Mouse (Mus musculus): ENCODE data around the gene Taf5. TPM values are rescaled to one million over a fixed set of nuclear protein-coding genes. Genes with fewer than 3 reads are reported as not detected.

Gene Taf5
- polyA plus RNA-seq, 1 experiment from 2014 or later = 10.7 TPM

GRCm38 (mm10) chr19:47088226-47088625 lies 20.7 kb downstream of the Taf5 start:
- 84% methylated on average over 3 of the region's 3 CpGs for WGBS
- Histone ChIP-seq H3K36me3 (peaks cover 35% of the 10 kb centered on the region), H3K4me3 (no peak overlapping the region), H3K9me3 (replicated peaks) (no peaks in the 10 kb centered on the region), H3K4me1 (peaks cover 14% of the 10 kb centered on the region), H3K27me3 (no peaks in the 10 kb centered on the region), H3K9ac (no peak overlapping the region), H3K4me2 (replicated peaks) (no peak overlapping the region), H3K27ac (no peak overlapping the region)
- no peak for ATAC-seq (ENCODE audit: low FRiP score)

- Histone ChIP-seq H3K4me1 (peaks cover 14% of the 10 kb centered on the region), H3K36me3 (peaks cover 33% of the 10 kb centered on the region), H3K4me3 (peak overlapping the region; percentile 77), H3K27me3 (no peaks in the 10 kb centered on the region), H3K27ac (peak overlapping the region; percentile 84), H3K9ac (peak overlapping the region; percentile 97), H3K4me2 (replicated peaks) (peak overlapping the region; percentile 85), H3K9me3 (replicated peaks) (no peaks in the 10 kb centered on the region)
- ATAC-seq (ENCODE audit: low FRiP score) = peak; percentile 78
- WGBS = 2% methylated on average over 34 of the region's 36 CpGs
Observed at GRCm38 (mm10) chr19:47089718-47090525, 22.4 kb downstream of the Taf5 start.

GRCm38 (mm10) chr19:47090550-47091156 lies 23.1 kb downstream of the Taf5 start, which contains the start of the genes Usmg5 and Pdcd11:
Usmg5 (minus strand) TSS chr19:47090647.
Pdcd11 (plus strand) TSS chr19:47090768.
- peak within 1 kb of the TSS; percentile 84 for H3K27ac ChIP-seq
- peak; percentile 99 for ATAC-seq (ENCODE audit: low FRiP score)
- peak within 1 kb of the TSS; percentile 97 for H3K9ac ChIP-seq
- H3K4me1 ChIP-seq = peaks cover 14% of the 10 kb centered on the region
- no peaks in the 10 kb centered on the region for H3K27me3 ChIP-seq
- no peaks in the 10 kb centered on the region for H3K9me3 ChIP-seq (replicated peaks)
- H3K4me2 ChIP-seq (replicated peaks) = peak within 1 kb of the TSS; percentile 85
- under 1% methylated on average over 56 of the region's 56 CpGs for WGBS
- H3K4me3 ChIP-seq = peak within 1 kb of the TSS; percentile 77
- peaks cover 33% of the 10 kb centered on the region for H3K36me3 ChIP-seq

- Histone ChIP-seq H3K4me2 (replicated peaks) (no peak overlapping the region), H3K9ac (no peak overlapping the region), H3K27me3 (no peaks in the 10 kb centered on the region), H3K27ac (no peak overlapping the region), H3K4me1 (no peaks in the 10 kb centered on the region), H3K4me3 (no peak overlapping the region), H3K36me3 (peaks cover 97% of the 10 kb centered on the region), H3K9me3 (replicated peaks) (no peaks in the 10 kb centered on the region)
- ATAC-seq (ENCODE audit: low FRiP score) = no peak
- 93% methylated on average over 5 of the region's 5 CpGs for WGBS
Observed at GRCm38 (mm10) chr19:47101080-47101479, 33.5 kb downstream of the Taf5 start.

GRCm38 (mm10) chr19:47104641-47105271 lies 37.2 kb downstream of the Taf5 start:
- H3K4me3 ChIP-seq = no peak overlapping the region
- H3K27me3 ChIP-seq = no peaks in the 10 kb centered on the region
- no peak overlapping the region for H3K27ac ChIP-seq
- H3K9ac ChIP-seq = no peak overlapping the region
- no peak overlapping the region for H3K4me2 ChIP-seq (replicated peaks)
- no peaks in the 10 kb centered on the region for H3K9me3 ChIP-seq (replicated peaks)
- peaks cover 98% of the 10 kb centered on the region for H3K36me3 ChIP-seq
- no peak for ATAC-seq (ENCODE audit: low FRiP score)
- WGBS = 93% methylated on average over 9 of the region's 9 CpGs
- no peaks in the 10 kb centered on the region for H3K4me1 ChIP-seq

GRCm38 (mm10) chr19:47118634-47119033 lies 51.1 kb downstream of the Taf5 start:
- H3K9me3 ChIP-seq (replicated peaks) = no peaks in the 10 kb centered on the region
- peaks cover 77% of the 10 kb centered on the region for H3K36me3 ChIP-seq
- 88% methylated on average over 2 of the region's 2 CpGs for WGBS
- no peak overlapping the region for H3K4me2 ChIP-seq (replicated peaks)
- no peaks in the 10 kb centered on the region for H3K4me1 ChIP-seq
- no peak for ATAC-seq (ENCODE audit: low FRiP score)
- no peak overlapping the region for H3K4me3 ChIP-seq
- H3K27ac ChIP-seq = no peak overlapping the region
- no peak overlapping the region for H3K9ac ChIP-seq
- no peaks in the 10 kb centered on the region for H3K27me3 ChIP-seq

GRCm38 (mm10) chr19:47121054-47121453 lies 53.5 kb downstream of the Taf5 start:
- Histone ChIP-seq H3K9ac (no peak overlapping the region), H3K4me1 (no peaks in the 10 kb centered on the region), H3K4me3 (no peak overlapping the region), H3K27ac (no peak overlapping the region), H3K27me3 (no peaks in the 10 kb centered on the region), H3K4me2 (replicated peaks) (no peak overlapping the region), H3K9me3 (replicated peaks) (no peaks in the 10 kb centered on the region), H3K36me3 (peaks cover 74% of the 10 kb centered on the region)
- 51% methylated on average over 4 of the region's 4 CpGs for WGBS
- no peak for ATAC-seq (ENCODE audit: low FRiP score)

GRCm38 (mm10) chr19:47122802-47123201 lies 55.3 kb downstream of the Taf5 start:
- WGBS = 21% methylated on average over 2 of the region's 2 CpGs
- Histone ChIP-seq H3K27ac (no peak overlapping the region), H3K4me2 (replicated peaks) (no peak overlapping the region), H3K36me3 (peaks cover 74% of the 10 kb centered on the region), H3K9ac (no peak overlapping the region), H3K4me1 (no peaks in the 10 kb centered on the region), H3K4me3 (no peak overlapping the region), H3K27me3 (no peaks in the 10 kb centered on the region), H3K9me3 (replicated peaks) (no peaks in the 10 kb centered on the region)
- ATAC-seq (ENCODE audit: low FRiP score) = no peak

GRCm38 (mm10) chr19:47128164-47128563 lies 60.6 kb downstream of the Taf5 start:
- Histone ChIP-seq H3K9me3 (replicated peaks) (no peaks in the 10 kb centered on the region), H3K4me3 (no peak overlapping the region), H3K9ac (no peak overlapping the region), H3K4me2 (replicated peaks) (no peak overlapping the region), H3K36me3 (peaks cover 90% of the 10 kb centered on the region), H3K27me3 (no peaks in the 10 kb centered on the region), H3K27ac (no peak overlapping the region), H3K4me1 (no peaks in the 10 kb centered on the region)
- ATAC-seq (ENCODE audit: low FRiP score) = no peak
- WGBS = 95% methylated on average over 10 of the region's 10 CpGs

GRCm38 (mm10) chr19:47128835-47129234 lies 61.3 kb downstream of the Taf5 start:
- 93% methylated on average over 11 of the region's 11 CpGs for WGBS
- Histone ChIP-seq H3K36me3 (peaks cover 93% of the 10 kb centered on the region), H3K4me1 (no peaks in the 10 kb centered on the region)

GRCm38 (mm10) chr19:47130551-47131125 lies 63.1 kb downstream of the Taf5 start:
- H3K27me3 ChIP-seq = no peaks in the 10 kb centered on the region
- no peaks in the 10 kb centered on the region for H3K4me1 ChIP-seq
- ATAC-seq (ENCODE audit: low FRiP score) = no peak
- WGBS = 94% methylated on average over 15 of the region's 15 CpGs
- H3K9ac ChIP-seq = no peak overlapping the region
- H3K27ac ChIP-seq = no peak overlapping the region
- H3K36me3 ChIP-seq = peaks cover 76% of the 10 kb centered on the region
- no peak overlapping the region for H3K4me3 ChIP-seq
- H3K9me3 ChIP-seq (replicated peaks) = no peaks in the 10 kb centered on the region
- H3K4me2 ChIP-seq (replicated peaks) = no peak overlapping the region

More at GRCm38 (mm10) chr19:47128835-47129234, 61.3 kb downstream of the Taf5 start:
- Histone ChIP-seq H3K9ac (no peak overlapping the region), H3K9me3 (replicated peaks) (no peaks in the 10 kb centered on the region), H3K4me3 (no peak overlapping the region), H3K27ac (no peak overlapping the region), H3K27me3 (no peaks in the 10 kb centered on the region), H3K4me2 (replicated peaks) (no peak overlapping the region)
- no peak for ATAC-seq (ENCODE audit: low FRiP score)

All from hindbrain, embryonic 12.5 days (tissue).